ENCODE assay signal across 36 mouse cellular contexts in the genomic region with DNA sequence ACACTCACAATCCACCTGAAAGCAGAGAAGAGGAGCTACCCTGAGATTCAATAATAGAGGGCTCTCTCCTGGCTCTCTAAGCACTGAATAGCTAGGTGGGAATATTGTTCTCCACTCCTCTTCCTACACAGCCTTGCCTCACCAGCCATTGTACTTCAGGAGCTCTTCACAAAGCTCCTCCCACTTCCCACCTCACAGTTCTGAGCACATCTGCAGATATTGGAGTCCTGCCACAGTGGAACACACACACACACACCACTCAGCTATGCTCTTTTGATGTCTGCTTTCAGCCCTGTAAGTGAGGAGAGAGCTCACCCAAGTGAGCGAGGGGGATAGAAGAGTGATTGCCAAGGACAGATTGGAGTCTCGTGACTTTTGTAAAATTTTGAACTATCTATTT. TPM values are rescaled to one million over a fixed set of nuclear protein-coding genes. Genes with fewer than 3 reads are reported as not detected.
DNase-seq lines count a peak whose midpoint lies in the region; ATAC-seq lines count a peak whose summit lies in the region.
"Had no signal": no experiment of that assay in that cellular context is flagged by ENCODE, and none has a peak within 500 bp of the region (broad histone marks: within the 10 kb centered on the region; RNA-seq: fewer than 3 reads in every experiment).

No protein-coding gene starts in this region.

- H3K36me3 ChIP-seq in embryonic facial prominence, embryonic 14.5 days (ENCODE audit: control insufficient read depth, insufficient read depth, low read length) = no peaks in the 10 kb centered on the region
- no peaks in the 10 kb centered on the region for H3K36me3 ChIP-seq in embryonic facial prominence, embryonic 10.5 days (replicated peaks)
- no peaks in the 10 kb centered on the region for H3K36me3 ChIP-seq in lung, embryonic 15.5 days
- no peaks in the 10 kb centered on the region for H3K36me3 ChIP-seq in hindbrain, embryonic 11.5 days (ENCODE audit: control insufficient read depth, insufficient read depth, low read length)
- H3K36me3 ChIP-seq: embryonic facial prominence, embryonic 12.5 days; forebrain, embryonic 10.5 days; heart, embryonic 12.5 days; heart, embryonic 15.5 days; hindbrain, embryonic 10.5 days had no signal

- H3K4me2 ChIP-seq in embryonic facial prominence, embryonic 14.5 days (ENCODE audit: low read depth, low read length) = no peak overlapping the region
- no peak overlapping the region for H3K4me2 ChIP-seq in lung, embryonic 15.5 days
- H3K4me2 ChIP-seq in hindbrain, embryonic 11.5 days (replicated peaks; ENCODE audit: low read depth, low read length) = no peak overlapping the region
- H3K4me2 ChIP-seq: embryonic facial prominence, embryonic 12.5 days; forebrain, embryonic 13.5 days; heart, embryonic 12.5 days; heart, embryonic 15.5 days; hindbrain, embryonic 14.5 days had no signal

- H3K9ac ChIP-seq in embryonic facial prominence, embryonic 14.5 days (ENCODE audit: low read depth, low read length) = no peak overlapping the region
- no peak overlapping the region for H3K9ac ChIP-seq in lung, embryonic 15.5 days
- H3K9ac ChIP-seq in hindbrain, embryonic 11.5 days (ENCODE audit: low read depth, low read length) = no peak overlapping the region
- H3K9ac ChIP-seq: embryonic facial prominence, embryonic 12.5 days; forebrain, embryonic 13.5 days; heart, embryonic 12.5 days; heart, embryonic 15.5 days; hindbrain, embryonic 14.5 days had no signal

- no peaks in the 10 kb centered on the region for H3K4me1 ChIP-seq in embryonic facial prominence, embryonic 14.5 days (ENCODE audit: control insufficient read depth, insufficient read depth, low read length)
- H3K4me1 ChIP-seq in embryonic facial prominence, embryonic 10.5 days = no peaks in the 10 kb centered on the region
- no peaks in the 10 kb centered on the region for H3K4me1 ChIP-seq in lung, embryonic 15.5 days
- H3K4me1 ChIP-seq in hindbrain, embryonic 11.5 days (replicated peaks; ENCODE audit: control insufficient read depth, insufficient read depth, low read length) = no peaks in the 10 kb centered on the region
- H3K4me1 ChIP-seq: embryonic facial prominence, embryonic 12.5 days; forebrain, embryonic 10.5 days; forebrain, embryonic 13.5 days; heart, embryonic 12.5 days; heart, embryonic 15.5 days; hindbrain, embryonic 10.5 days had no signal

- peak; percentile 16 for DNase-seq in embryonic facial prominence, embryonic 14.5 days (ENCODE audit: low spot score)
- DNase-seq in embryonic facial prominence, embryonic 10.5 days (ENCODE audit: low spot score) = no peak
- no peak for DNase-seq in lung, postnatal 25 days (ENCODE audit: low spot score)
- peak; percentile 36 for DNase-seq in 3T3-L1 (ENCODE audit: low read depth, low spot score)
- peak; percentile 7 for DNase-seq in lung, postnatal 10 days
- no peak for DNase-seq in hindbrain, embryonic 11.5 days (ENCODE audit: low spot score)
- no peak for DNase-seq in layer of hippocampus, adult 8-10 months (ENCODE audit: low spot score in 2 of 2)
- DNase-seq: adrenal gland, adult 2 months; adrenal gland, postnatal 14 days; B cell, adult 2 months; cerebellum, adult 11-12 months; cerebellum, adult 8-10 months; cerebellum, postnatal 14 days; gastrocnemius, postnatal 10 days; gastrocnemius, postnatal 36 days; heart, postnatal 10 days; heart, postnatal 36 days had no signal

- no peak overlapping the region for H3K4me3 ChIP-seq in embryonic facial prominence, embryonic 14.5 days (ENCODE audit: low read depth, low read length)
- H3K4me3 ChIP-seq in embryonic facial prominence, embryonic 10.5 days = no peak overlapping the region
- no peak overlapping the region for H3K4me3 ChIP-seq in lung, embryonic 15.5 days
- H3K4me3 ChIP-seq in hindbrain, embryonic 11.5 days (ENCODE audit: low read depth, low read length) = no peak overlapping the region
- H3K4me3 ChIP-seq: embryonic facial prominence, embryonic 12.5 days; erythroblast, embryonic 14.5 days; forebrain, embryonic 10.5 days; forebrain, embryonic 13.5 days; heart, embryonic 12.5 days; heart, embryonic 15.5 days; hindbrain, embryonic 10.5 days had no signal

- 0 out of 2 replicates have a peak, but pooled peaks have one; percentile 30 for ATAC-seq in embryonic facial prominence, embryonic 14.5 days (ENCODE audit: low read depth)
- peak; percentile 39; the same call in 1 of the 2 replicates for ATAC-seq in lung, embryonic 15.5 days (ENCODE audit: borderline replicate concordance, extremely low read depth, low FRiP score, low TSS enrichment)
- no peak for ATAC-seq in hindbrain, embryonic 11.5 days (ENCODE audit: low FRiP score)
- ATAC-seq: forebrain, embryonic 13.5 days; forebrain, embryonic 16.5 days; hindbrain, postnatal 0 days; inflammation-experienced regulatory T-cells, adult 6 months had no signal

- H3K27ac ChIP-seq in embryonic facial prominence, embryonic 14.5 days (replicated peaks; ENCODE audit: low read depth, low read length) = no peak overlapping the region
- no peak overlapping the region for H3K27ac ChIP-seq in embryonic facial prominence, embryonic 10.5 days (replicated peaks)
- no peak overlapping the region for H3K27ac ChIP-seq in lung, embryonic 15.5 days
- no peak overlapping the region for H3K27ac ChIP-seq in hindbrain, embryonic 11.5 days (ENCODE audit: low read depth, low read length)
- H3K27ac ChIP-seq: embryonic facial prominence, embryonic 12.5 days; forebrain, embryonic 10.5 days; forebrain, embryonic 13.5 days; heart, embryonic 15.5 days; hindbrain, embryonic 10.5 days; hindbrain, embryonic 14.5 days; hindbrain, postnatal 0 days had no signal

- no peaks in the 10 kb centered on the region for H3K27me3 ChIP-seq in embryonic facial prominence, embryonic 14.5 days (replicated peaks; ENCODE audit: control insufficient read depth, insufficient read depth, low read length)
- no peaks in the 10 kb centered on the region for H3K27me3 ChIP-seq in embryonic facial prominence, embryonic 10.5 days (replicated peaks; ENCODE audit: low read depth, poor library complexity, severe bottlenecking)
- no peaks in the 10 kb centered on the region for H3K27me3 ChIP-seq in lung, embryonic 15.5 days
- H3K27me3 ChIP-seq in hindbrain, embryonic 11.5 days (ENCODE audit: control insufficient read depth, insufficient read depth, low read length) = no peaks in the 10 kb centered on the region
- H3K27me3 ChIP-seq: CH12.LX; embryonic facial prominence, embryonic 12.5 days; forebrain, embryonic 13.5 days; heart, embryonic 12.5 days had no signal

- WGBS in embryonic facial prominence, embryonic 14.5 days = 63% methylated on average over 2 of the region's 2 CpGs
- WGBS in embryonic facial prominence, embryonic 10.5 days = 87% methylated on average over 2 of the region's 2 CpGs
- 34% methylated on average over 2 of the region's 2 CpGs for WGBS in lung, embryonic 15.5 days
- WGBS in hindbrain, embryonic 11.5 days = 84% methylated on average over 2 of the region's 2 CpGs

- H3K9me3 ChIP-seq in embryonic facial prominence, embryonic 14.5 days (ENCODE audit: control insufficient read depth, low read length) = no peaks in the 10 kb centered on the region
- no peaks in the 10 kb centered on the region for H3K9me3 ChIP-seq in embryonic facial prominence, embryonic 10.5 days
- no peaks in the 10 kb centered on the region for H3K9me3 ChIP-seq in lung, embryonic 15.5 days
- H3K9me3 ChIP-seq in hindbrain, embryonic 11.5 days (ENCODE audit: control insufficient read depth, low read length) = no peaks in the 10 kb centered on the region
- H3K9me3 ChIP-seq: embryonic facial prominence, embryonic 12.5 days; forebrain, embryonic 10.5 days; forebrain, embryonic 13.5 days; G1E; heart, embryonic 12.5 days; heart, embryonic 15.5 days; hindbrain, embryonic 10.5 days had no signal

RNA-seq across cellular contexts. Expression of a gene that starts 6.6 kb away (rescaled TPM):
- not detected in 2 replicates for polyA plus RNA-seq in embryonic facial prominence, embryonic 14.5 days (2014; fragmentation: Nextera tagmentation; extraction: Ambion mirVana)
- polyA plus RNA-seq in embryonic facial prominence, embryonic 10.5 days (2016; fragmentation: Nextera tagmentation; extraction: Ambion mirVana) = not detected in 2 replicates
- not detected in 2 replicates for polyA plus RNA-seq in lung, embryonic 15.5 days (2015; fragmentation: Nextera tagmentation; extraction: Ambion mirVana)
- polyA plus RNA-seq in hindbrain, embryonic 11.5 days (2014; fragmentation: Nextera tagmentation; extraction: Ambion mirVana) = not detected in 2 replicates
- under 1 TPM in 1 of 4 experiments, not detected in 3; 0.31 TPM for total RNA-seq in layer of hippocampus, adult 8-10 months (2022)
- total RNA-seq: adrenal gland, postnatal 14 days; CH12.LX; G1E; gastrocnemius, adult 18-20 months; gastrocnemius, postnatal 10 days; gastrocnemius, postnatal 36 days; granulocyte monocyte progenitor cell, adult 5-6 weeks; heart, postnatal 10 days; heart, postnatal 36 days; hindbrain, postnatal 0 days had no signal
- polyA plus RNA-seq: brain, embryonic 14.5 days; embryonic facial prominence, embryonic 12.5 days; erythroblast, embryonic 14.5 days; forebrain, embryonic 10.5 days; forebrain, embryonic 13.5 days; forebrain, embryonic 16.5 days; G1E; heart, embryonic 12.5 days; heart, embryonic 15.5 days; hindbrain, embryonic 10.5 days; hindbrain, embryonic 14.5 days; hindbrain, postnatal 0 days; inflammation-experienced regulatory T-cells, adult 6 months had no signal

RNA-seq across cellular contexts. Expression of a gene that starts 14.0 kb away (rescaled TPM):
- polyA plus RNA-seq in embryonic facial prominence, embryonic 14.5 days (2014; fragmentation: Nextera tagmentation; extraction: Ambion mirVana) = 3.6 and 3.7 TPM in 2 replicates
- polyA plus RNA-seq in embryonic facial prominence, embryonic 10.5 days (2016; fragmentation: Nextera tagmentation; extraction: Ambion mirVana) = 5.8 and 6.0 TPM in 2 replicates
- 4.0 and 5.7 TPM in 2 replicates for polyA plus RNA-seq in lung, embryonic 15.5 days (2015; fragmentation: Nextera tagmentation; extraction: Ambion mirVana)
- polyA plus RNA-seq in hindbrain, embryonic 11.5 days (2014; fragmentation: Nextera tagmentation; extraction: Ambion mirVana) = 6.6 and 6.7 TPM in 2 replicates
- not detected for total RNA-seq in layer of hippocampus, adult 8-10 months (2022)
- total RNA-seq: CH12.LX; gastrocnemius, adult 18-20 months; gastrocnemius, postnatal 36 days; granulocyte monocyte progenitor cell, adult 5-6 weeks; hindbrain, postnatal 0 days had no signal
- polyA plus RNA-seq: inflammation-experienced regulatory T-cells, adult 6 months had no signal

RNA-seq across cellular contexts. Expression of a gene that starts 14.6 kb away (rescaled TPM):
- not detected in 2 replicates for polyA plus RNA-seq in embryonic facial prominence, embryonic 14.5 days (2014; fragmentation: Nextera tagmentation; extraction: Ambion mirVana)
- polyA plus RNA-seq in embryonic facial prominence, embryonic 10.5 days (2016; fragmentation: Nextera tagmentation; extraction: Ambion mirVana) = not detected in 2 replicates
- 0.09 and 0.16 TPM in 2 replicates for polyA plus RNA-seq in lung, embryonic 15.5 days (2015; fragmentation: Nextera tagmentation; extraction: Ambion mirVana)
- not detected in 2 replicates for polyA plus RNA-seq in hindbrain, embryonic 11.5 days (2014; fragmentation: Nextera tagmentation; extraction: Ambion mirVana)
- total RNA-seq in layer of hippocampus, adult 8-10 months (2022) = not detected
- total RNA-seq: adrenal gland, adult 2 months; adrenal gland, postnatal 14 days; adrenal gland, postnatal 4 days; CH12.LX; G1E; gastrocnemius, adult 18-20 months; gastrocnemius, postnatal 10 days; gastrocnemius, postnatal 36 days; granulocyte monocyte progenitor cell, adult 5-6 weeks; heart, adult 8-10 months; heart, postnatal 10 days; heart, postnatal 36 days; hindbrain, postnatal 0 days had no signal
- polyA plus RNA-seq: adrenal gland, adult 2 months; brain, embryonic 14.5 days; embryonic facial prominence, embryonic 12.5 days; erythroblast, embryonic 14.5 days; forebrain, embryonic 10.5 days; forebrain, embryonic 13.5 days; forebrain, embryonic 16.5 days; G1E; heart, embryonic 12.5 days; heart, embryonic 15.5 days; hindbrain, embryonic 10.5 days; hindbrain, embryonic 14.5 days; hindbrain, postnatal 0 days; inflammation-experienced regulatory T-cells, adult 6 months had no signal

RNA-seq across cellular contexts. Expression of a gene that starts 16.3 kb away (rescaled TPM):
- 0.10 and 0.15 TPM in 2 replicates for polyA plus RNA-seq in embryonic facial prominence, embryonic 14.5 days (2014; fragmentation: Nextera tagmentation; extraction: Ambion mirVana)
- polyA plus RNA-seq in embryonic facial prominence, embryonic 10.5 days (2016; fragmentation: Nextera tagmentation; extraction: Ambion mirVana) = 0.21 and 0.36 TPM in 2 replicates
- polyA plus RNA-seq in lung, embryonic 15.5 days (2015; fragmentation: Nextera tagmentation; extraction: Ambion mirVana) = 0.14 and 0.21 TPM in 2 replicates
- 0.48 and 0.70 TPM in 2 replicates for polyA plus RNA-seq in hindbrain, embryonic 11.5 days (2014; fragmentation: Nextera tagmentation; extraction: Ambion mirVana)
- not detected for total RNA-seq in layer of hippocampus, adult 8-10 months (2022)
- total RNA-seq: adrenal gland, adult 2 months; adrenal gland, postnatal 14 days; adrenal gland, postnatal 4 days; CH12.LX; gastrocnemius, adult 18-20 months; gastrocnemius, postnatal 10 days; gastrocnemius, postnatal 36 days; granulocyte monocyte progenitor cell, adult 5-6 weeks; heart, adult 8-10 months; heart, postnatal 10 days; heart, postnatal 36 days; hindbrain, postnatal 0 days had no signal
- polyA plus RNA-seq: adrenal gland, adult 2 months; G1E had no signal

RNA-seq across cellular contexts. Expression of a gene that starts 46.4 kb away (rescaled TPM):
- polyA plus RNA-seq in embryonic facial prominence, embryonic 14.5 days (2014; fragmentation: Nextera tagmentation; extraction: Ambion mirVana) = 28.5 and 31.9 TPM in 2 replicates
- 42.1 and 45.6 TPM in 2 replicates for polyA plus RNA-seq in embryonic facial prominence, embryonic 10.5 days (2016; fragmentation: Nextera tagmentation; extraction: Ambion mirVana)
- polyA plus RNA-seq in lung, embryonic 15.5 days (2015; fragmentation: Nextera tagmentation; extraction: Ambion mirVana) = 39.2 and 43.6 TPM in 2 replicates
- polyA plus RNA-seq in hindbrain, embryonic 11.5 days (2014; fragmentation: Nextera tagmentation; extraction: Ambion mirVana) = 34.9 and 35.2 TPM in 2 replicates
- total RNA-seq in layer of hippocampus, adult 8-10 months (2022) = 10 to 100 TPM; 22.1 to 26.5 (median 23.2) TPM

Comparison
In these comparisons a context has a peak if more than half of its experiments do, and no peak if none do; other contexts are left out.
1. DNase-seq: peak in embryonic facial prominence, embryonic 14.5 days (single experiment), 3T3-L1 (single experiment) and lung, postnatal 10 days (single experiment); none in embryonic facial prominence, embryonic 10.5 days (single experiment), lung, postnatal 25 days (single experiment), hindbrain, embryonic 11.5 days (single experiment) and layer of hippocampus, adult 8-10 months (0 of 2).